Mouse (Mus musculus) CH12.LX (cell line): ENCODE measurements at regions not wholly inside any gene's neighbourhood (a gene's known extent, or its start where the extent isn't known, plus 50 kb on each side); places are given as distances from the start of the nearest gene placed in this dataset.

Experiments used
- DNase-seq: peaks from one replicate; pipeline ENCODE4 v3.0.0-alpha.2; 2013; ENCODE audit errors: extremely low read depth
- H3K27ac ChIP-seq: 2 replicates; pipeline ENCODE4 v1.5.1; 2012; ENCODE audit warnings: low read depth, mild to moderate bottlenecking, control low read depth, moderate library complexity; ENCODE audit not compliant: insufficient read depth
- H3K27me3 ChIP-seq: replicated peaks from 2 replicates; pipeline ENCODE3; 2012; ENCODE audit warnings: inconsistent platforms
- H3K36me3 ChIP-seq, 2 experiments: replicated peaks in 1 of 2; 2 replicates each; pipeline versions ENCODE3 to v1.6.1; 2012; ENCODE audit warnings: inconsistent platforms in 1 of 2, low read length in 1 of 2, mild to moderate bottlenecking in 1 of 2, mixed read lengths in 1 of 2, moderate library complexity in 1 of 2; ENCODE audit not compliant: control insufficient read depth in 1 of 2, insufficient read depth in 1 of 2
- H3K4me1 ChIP-seq, 2 experiments: 2 replicates each; pipeline ENCODE4 v1.6.1; 2012; ENCODE audit warnings: inconsistent platforms in 1 of 2, moderate library complexity in 1 of 2; ENCODE audit not compliant: insufficient read depth in 2 of 2, control insufficient read depth in 1 of 2
- H3K4me2 ChIP-seq: 2 replicates; pipeline ENCODE4 v1.6.1; 2012; ENCODE audit warnings: low read depth, mild to moderate bottlenecking, control low read depth; ENCODE audit not compliant: poor library complexity, insufficient read depth, severe bottlenecking
- H3K4me3 ChIP-seq, 3 experiments: fragments of 150-350 bp in 1 of 3; sonication (generic) in 1 of 3; replicated peaks in 1 of 3; 2 replicates each; pipeline versions ENCODE3 to v1.5.1; 2011 to 2012; ENCODE audit warnings: low read depth in 2 of 3, low read length in 2 of 3, mild to moderate bottlenecking in 2 of 3, moderate library complexity in 2 of 3, control low read depth in 1 of 3, improper control_type of control experiment in 1 of 3, inconsistent platforms in 1 of 3, mixed read lengths in 1 of 3; ENCODE audit not compliant: poor library complexity in 1 of 3
- H3K79me2 ChIP-seq: replicated peaks from 2 replicates; pipeline ENCODE4 v1.6.1; 2012; ENCODE audit warnings: mild to moderate bottlenecking, moderate library complexity; ENCODE audit not compliant: control insufficient read depth, poor library complexity, insufficient read depth, severe bottlenecking; ENCODE audit errors: extremely low read depth
- H3K9ac ChIP-seq: 2 replicates; pipeline ENCODE4 v1.6.1; 2012; ENCODE audit warnings: low read depth, mild to moderate bottlenecking, control low read depth, moderate library complexity; ENCODE audit not compliant: insufficient read depth
- H3K9me3 ChIP-seq: replicated peaks from 2 replicates; pipeline ENCODE3; 2012; ENCODE audit warnings: low read length, inconsistent platforms, mixed read lengths
- CTCF ChIP-seq, 2 experiments: IDR thresholded peaks in 1 of 2; conservative IDR thresholded peaks in 1 of 2; 2 replicates each; pipeline ENCODE4 v1.5.1; 2011 to 2012; ENCODE audit warnings: low read depth in 2 of 2, low read length in 2 of 2, improper control_type of control experiment in 1 of 2, inconsistent platforms in 1 of 2, mild to moderate bottlenecking in 1 of 2, moderate library complexity in 1 of 2
- ELF1 ChIP-seq: IDR thresholded peaks from 2 replicates; pipeline ENCODE4 v1.6.1; 2014; ENCODE audit warnings: low read depth, mild to moderate bottlenecking, inconsistent platforms, low read length, improper control_type of control experiment
- EP300 ChIP-seq: IDR thresholded peaks from 2 replicates; pipeline ENCODE4 v1.6.1; 2011; ENCODE audit warnings: low read length, improper control_type of control experiment
- ETS1 ChIP-seq: conservative IDR thresholded peaks from 2 replicates; pipeline ENCODE4 v1.6.1; 2012; ENCODE audit warnings: low read depth, mild to moderate bottlenecking, inconsistent platforms, low read length, improper control_type of control experiment, moderate library complexity
- GABPA ChIP-seq: IDR thresholded peaks from 2 replicates; pipeline ENCODE4 v1.6.1; 2012; ENCODE audit warnings: low read depth, low read length, improper control_type of control experiment, inconsistent platforms; ENCODE audit not compliant: insufficient replicate concordance
- IRF4 ChIP-seq: IDR thresholded peaks from 2 replicates; pipeline ENCODE4 v1.6.1; 2014; ENCODE audit warnings: low read depth, mild to moderate bottlenecking, inconsistent platforms, low read length, improper control_type of control experiment
- KAT2A ChIP-seq: IDR thresholded peaks from 2 replicates; pipeline ENCODE4 v1.6.1; 2012; ENCODE audit warnings: low read length, improper control_type of control experiment, inconsistent platforms; ENCODE audit not compliant: insufficient replicate concordance
- MYC ChIP-seq: IDR thresholded peaks from 2 replicates; pipeline ENCODE4 v1.6.1; 2011; ENCODE audit warnings: low read depth, mild to moderate bottlenecking, improper control_type of control experiment, low read length
- NRF1 ChIP-seq: IDR thresholded peaks from 2 replicates; pipeline ENCODE4 v1.6.1; 2014; ENCODE audit warnings: low read depth, mild to moderate bottlenecking, inconsistent platforms, low read length, improper control_type of control experiment, moderate library complexity
- PAX5 ChIP-seq: IDR thresholded peaks from 2 replicates; pipeline ENCODE4 v1.6.1; 2012; ENCODE audit warnings: low read length, inconsistent platforms, mixed read lengths
- POLR2A ChIP-seq: IDR thresholded peaks from 2 replicates; pipeline ENCODE4 v1.6.1; 2011; ENCODE audit warnings: low read depth, mild to moderate bottlenecking, improper control_type of control experiment, low read length
- SIN3A ChIP-seq: IDR thresholded peaks from 2 replicates; pipeline ENCODE4 v1.6.1; 2012; ENCODE audit warnings: low read length, improper control_type of control experiment, inconsistent platforms
- UBTF ChIP-seq: IDR thresholded peaks from 2 replicates; pipeline ENCODE4 v1.6.1; 2012; ENCODE audit warnings: low read depth, mild to moderate bottlenecking, inconsistent platforms, low read length, improper control_type of control experiment, moderate library complexity
- USF2 ChIP-seq: conservative IDR thresholded peaks from 2 replicates; pipeline ENCODE4 v1.6.1; 2011; ENCODE audit warnings: low read depth, low read length, improper control_type of control experiment
- ZKSCAN1 ChIP-seq: IDR thresholded peaks from 2 replicates; pipeline ENCODE4 v1.6.1; 2012; ENCODE audit warnings: low read depth, inconsistent platforms, low read length, improper control_type of control experiment, borderline replicate concordance
- ZMIZ1 ChIP-seq: IDR thresholded peaks from 2 replicates; pipeline ENCODE4 v1.6.1; 2012; ENCODE audit warnings: low read depth, mild to moderate bottlenecking, inconsistent platforms, low read length, improper control_type of control experiment
- ZNF384 ChIP-seq: IDR thresholded peaks from 2 replicates; pipeline ENCODE4 v1.6.1; 2012; ENCODE audit warnings: low read depth, low read length, improper control_type of control experiment, inconsistent platforms
- dilution Hi-C: fragments of 300-500 bp; cut with MboI; formaldehyde crosslinking; loops from 2 replicates; pipeline ENCODE4 v1.14.3; 2020; ENCODE audit warnings: low sequenced_read_pairs; ENCODE audit not compliant: extremely low pct_unique_long_range_greater_than_20kb, extremely low pct_ligation_motif_present
- in situ Hi-C: fragments of 300-500 bp; cut with MboI; formaldehyde crosslinking; loops from 3 replicates; pipeline ENCODE4 v1.14.3; 2019; ENCODE audit warnings: low sequenced_read_pairs, low pct_ligation_motif_present, low pct_unique_long_range_greater_than_20kb, mixed read lengths

GRCm38 (mm10) chr15:65222504-65222903, 207.8 kb upstream of the Gm21961 start:
- no peak overlapping the region for H3K9ac ChIP-seq
- no peaks in the 10 kb centered on the region for H3K79me2 ChIP-seq
- no peak overlapping the region for H3K4me3 ChIP-seq
- dilution Hi-C loops (no loop called here), in situ Hi-C loops (no loop called here)
- DNase-seq, result no peak
- TF ChIP-seq ZMIZ1, result no peak
- TF ChIP-seq USF2, result no peak
- TF ChIP-seq ZKSCAN1, result no peak
- TF ChIP-seq CTCF (conservative IDR thresholded peaks at IDR 0.05 in 1 of 2, IDR thresholded peaks at IDR 0.05 in 1 of 2; ENCODE audit: low read depth in 2 of 2, low read length in 2 of 2), result no peak
- TF ChIP-seq KAT2A, result no peak
- TF ChIP-seq EP300, result no peak
- no peak for TF ChIP-seq ETS1
- no peak for TF ChIP-seq ELF1
- no peak overlapping the region for H3K27ac ChIP-seq
- H3K27me3 ChIP-seq, result no peaks in the 10 kb centered on the region
- no peaks in the 10 kb centered on the region for H3K36me3 ChIP-seq
- H3K4me2 ChIP-seq, result no peak overlapping the region
- no peaks in the 10 kb centered on the region for H3K4me1 ChIP-seq
- H3K9me3 ChIP-seq, result no peaks in the 10 kb centered on the region

GRCm38 (mm10) chr15:65217908-65218307, 203.2 kb upstream of the Gm21961 start:
- Histone ChIP-seq H3K27me3 (no peaks in the 10 kb centered on the region), H3K27ac (no peak overlapping the region), H3K4me2 (no peak overlapping the region), H3K9ac (no peak overlapping the region), H3K9me3 (no peaks in the 10 kb centered on the region), H3K4me3 (no peak overlapping the region), H3K79me2 (no peaks in the 10 kb centered on the region), H3K36me3 (no peaks in the 10 kb centered on the region), H3K4me1 (no peaks in the 10 kb centered on the region)
- in situ Hi-C loops, result no loop called here
- dilution Hi-C loops, result no loop called here
- TF ChIP-seq ZKSCAN1 (no peak), UBTF (no peak), POLR2A (no peak), MYC (no peak), IRF4 (no peak), NRF1 (no peak), PAX5 (no peak), CTCF (conservative IDR thresholded peaks at IDR 0.05 in 1 of 2, IDR thresholded peaks at IDR 0.05 in 1 of 2; ENCODE audit: low read depth in 2 of 2, low read length in 2 of 2) (no peak), SIN3A (no peak), ZMIZ1 (no peak), GABPA (no peak), ETS1 (no peak), ZNF384 (no peak)
- DNase-seq, result no peak
